Mouse (Mus musculus): ENCODE results near the gene Rbsn.

Gene Rbsn

GRCm38 (mm10) chr6:92241178-92241906, 26.6 kb upstream of the Rbsn start:
- H3K27me3 ChIP-seq (ENCODE audit: insufficient read depth, low read length) = 0 out of 2 replicates have a peak, but pooled peaks cover 3% of the 10 kb centered on the region
- H3K4me3 ChIP-seq (replicated peaks; ENCODE audit: low read length) = no peak overlapping the region
- no peaks in the 10 kb centered on the region for H3K9me3 ChIP-seq (ENCODE audit: low read length)
- peaks cover 54% of the 10 kb centered on the region for H3K4me1 ChIP-seq (replicated peaks; ENCODE audit: low read depth, low read length)
- H3K36me3 ChIP-seq (ENCODE audit: insufficient read depth, low read length) = peaks cover 24% of the 10 kb centered on the region
- no peak for TF ChIP-seq NANOG (IDR thresholded peaks at IDR 0.05; ENCODE audit: borderline replicate concordance, low read length)
- no peak for TF ChIP-seq POU5F1 (IDR thresholded peaks at IDR 0.05; ENCODE audit: borderline replicate concordance, low read length)
- no peak for TF ChIP-seq CTCF (conservative IDR thresholded peaks at IDR 0.05; ENCODE audit: low read length)

- no peak overlapping the region for H3K4me3 ChIP-seq (replicated peaks; ENCODE audit: low read length)
- TF ChIP-seq POU5F1 (IDR thresholded peaks at IDR 0.05; ENCODE audit: borderline replicate concordance, low read length) (no peak), NANOG (IDR thresholded peaks at IDR 0.05; ENCODE audit: borderline replicate concordance, low read length) (no peak), CTCF (conservative IDR thresholded peaks at IDR 0.05; ENCODE audit: low read length) (no peak)
- H3K27me3 ChIP-seq (ENCODE audit: insufficient read depth, low read length) = no peaks in the 10 kb centered on the region
- no peaks in the 10 kb centered on the region for H3K36me3 ChIP-seq (ENCODE audit: insufficient read depth, low read length)
- no peaks in the 10 kb centered on the region for H3K9me3 ChIP-seq (ENCODE audit: low read length)
- peaks cover 13% of the 10 kb centered on the region for H3K4me1 ChIP-seq (replicated peaks; ENCODE audit: low read depth, low read length)
Measured at GRCm38 (mm10) chr6:92235036-92235435, 20.3 kb upstream of the Rbsn start.

GRCm38 (mm10) chr6:92231762-92232161, 17.0 kb upstream of the Rbsn start:
- H3K27me3 ChIP-seq (ENCODE audit: insufficient read depth, low read length) = no peaks in the 10 kb centered on the region
- no peak for TF ChIP-seq POU5F1 (IDR thresholded peaks at IDR 0.05; ENCODE audit: borderline replicate concordance, low read length)
- TF ChIP-seq NANOG (IDR thresholded peaks at IDR 0.05; ENCODE audit: borderline replicate concordance, low read length) = no peak
- no peak for TF ChIP-seq CTCF (conservative IDR thresholded peaks at IDR 0.05; ENCODE audit: low read length)
- no peaks in the 10 kb centered on the region for H3K36me3 ChIP-seq (ENCODE audit: insufficient read depth, low read length)
- H3K4me1 ChIP-seq (replicated peaks; ENCODE audit: low read depth, low read length) = peaks cover 27% of the 10 kb centered on the region
- no peak overlapping the region for H3K4me3 ChIP-seq (replicated peaks; ENCODE audit: low read length)
- no peaks in the 10 kb centered on the region for H3K9me3 ChIP-seq (ENCODE audit: low read length)

DNA sequence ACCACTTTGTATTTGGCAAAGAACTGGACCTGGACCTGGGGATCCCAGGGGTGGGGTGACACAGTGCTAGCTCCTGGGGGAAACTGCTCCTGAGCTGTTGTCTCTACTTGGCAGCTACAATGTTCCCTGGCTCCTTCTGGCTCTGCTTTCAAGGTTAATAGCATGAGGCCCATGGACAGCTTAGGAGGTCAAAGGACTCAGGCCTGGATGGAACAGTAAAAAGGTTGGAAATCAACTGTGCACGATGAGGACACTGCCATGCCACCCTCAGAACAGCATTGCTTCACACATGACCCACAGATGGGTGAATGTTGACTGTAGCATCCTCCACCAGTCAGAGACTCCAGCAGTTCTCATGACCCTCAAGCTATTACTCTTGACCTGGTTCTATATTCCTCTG, 16.6 kb upstream of the Rbsn start:
- Histone ChIP-seq H3K4me1 (replicated peaks; ENCODE audit: low read depth, low read length) (peaks cover 27% of the 10 kb centered on the region), H3K27me3 (ENCODE audit: insufficient read depth, low read length) (no peaks in the 10 kb centered on the region), H3K9me3 (ENCODE audit: low read length) (no peaks in the 10 kb centered on the region), H3K36me3 (ENCODE audit: insufficient read depth, low read length) (no peaks in the 10 kb centered on the region), H3K4me3 (replicated peaks; ENCODE audit: low read length) (no peak overlapping the region)
- no peak for TF ChIP-seq POU5F1 (IDR thresholded peaks at IDR 0.05; ENCODE audit: borderline replicate concordance, low read length)
- TF ChIP-seq CTCF (conservative IDR thresholded peaks at IDR 0.05; ENCODE audit: low read length) = no peak
- no peak for TF ChIP-seq NANOG (IDR thresholded peaks at IDR 0.05; ENCODE audit: borderline replicate concordance, low read length)

DNA sequence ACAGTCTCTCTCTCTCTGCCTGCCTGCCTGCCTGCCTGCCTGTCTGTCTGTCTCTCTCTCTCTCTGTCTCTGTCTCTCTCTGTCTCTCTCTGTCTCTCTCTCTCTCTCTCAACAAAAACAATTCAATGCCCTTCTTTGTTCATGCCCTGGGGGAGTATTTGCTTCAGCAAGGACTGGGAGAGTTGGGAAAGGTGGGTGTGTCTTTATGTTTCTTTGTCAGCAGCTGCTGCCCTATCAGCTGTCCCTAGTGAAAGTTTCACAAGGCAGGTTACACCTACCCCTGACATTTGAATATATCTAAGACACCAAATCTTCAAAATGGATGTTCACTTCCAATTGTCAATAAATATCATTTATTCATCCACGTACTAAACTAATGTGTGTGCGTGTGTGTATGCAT, 14.9 kb upstream of the Rbsn start:
- TF ChIP-seq CTCF (conservative IDR thresholded peaks at IDR 0.05; ENCODE audit: low read length) (no peak), POU5F1 (IDR thresholded peaks at IDR 0.05; ENCODE audit: borderline replicate concordance, low read length) (no peak), NANOG (IDR thresholded peaks at IDR 0.05; ENCODE audit: borderline replicate concordance, low read length) (no peak)

DNA sequence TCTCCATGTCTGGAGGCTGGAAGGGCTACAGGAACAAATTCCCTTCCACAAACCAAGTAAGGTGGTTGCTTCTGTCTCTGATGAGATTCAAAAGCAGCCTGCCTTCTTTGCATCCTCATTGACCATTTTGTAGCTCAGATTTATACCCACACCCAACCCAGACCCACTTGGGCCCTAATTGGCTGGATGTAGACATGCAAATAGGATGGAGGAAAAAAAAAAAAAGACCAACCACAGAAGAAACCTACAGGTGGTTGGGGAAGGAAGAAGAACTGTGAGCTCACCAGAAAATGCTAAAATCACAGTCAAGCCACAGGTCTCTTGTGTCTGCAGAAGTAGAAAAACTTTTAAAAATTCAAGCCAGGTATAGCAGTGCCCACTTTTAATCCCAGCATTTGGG, 14.4 kb upstream of the Rbsn start:
- Histone ChIP-seq H3K36me3 (ENCODE audit: insufficient read depth, low read length) (no peaks in the 10 kb centered on the region), H3K27me3 (ENCODE audit: insufficient read depth, low read length) (no peaks in the 10 kb centered on the region), H3K4me1 (replicated peaks; ENCODE audit: low read depth, low read length) (peaks cover 27% of the 10 kb centered on the region), H3K4me3 (replicated peaks; ENCODE audit: low read length) (no peak overlapping the region), H3K9me3 (ENCODE audit: low read length) (no peaks in the 10 kb centered on the region)
- no peak for TF ChIP-seq POU5F1 (IDR thresholded peaks at IDR 0.05; ENCODE audit: borderline replicate concordance, low read length)
- TF ChIP-seq CTCF (conservative IDR thresholded peaks at IDR 0.05; ENCODE audit: low read length) = no peak
- no peak for TF ChIP-seq NANOG (IDR thresholded peaks at IDR 0.05; ENCODE audit: borderline replicate concordance, low read length)

More for the DNA sequence above, 14.9 kb upstream of the Rbsn start:
- Histone ChIP-seq H3K9me3 (ENCODE audit: low read length) (no peaks in the 10 kb centered on the region), H3K36me3 (ENCODE audit: insufficient read depth, low read length) (no peaks in the 10 kb centered on the region), H3K4me1 (replicated peaks; ENCODE audit: low read depth, low read length) (peaks cover 27% of the 10 kb centered on the region), H3K27me3 (ENCODE audit: insufficient read depth, low read length) (no peaks in the 10 kb centered on the region), H3K4me3 (replicated peaks; ENCODE audit: low read length) (no peak overlapping the region)

DNA sequence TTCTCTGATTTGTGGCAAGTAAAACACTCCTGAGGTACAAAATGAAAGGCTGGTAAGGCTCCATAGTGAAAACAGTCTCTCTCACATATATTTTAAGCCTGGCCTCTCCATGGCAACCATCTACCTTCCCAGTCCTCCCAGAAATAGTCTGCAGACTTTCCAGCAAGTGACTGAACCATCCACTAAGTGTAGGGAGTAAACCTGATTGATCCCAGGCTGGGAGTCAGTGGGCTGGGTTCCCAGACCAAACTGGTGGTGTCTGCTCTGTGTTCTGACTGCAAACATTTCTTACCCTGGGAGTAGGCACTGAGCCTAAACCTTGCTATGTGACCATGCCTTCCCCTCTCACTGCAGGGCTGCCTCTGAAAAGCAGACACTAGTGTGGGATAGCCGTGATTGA, 10.3 kb upstream of the Rbsn start:
- no peak overlapping the region for H3K4me3 ChIP-seq (replicated peaks; ENCODE audit: low read length)
- peaks cover 33% of the 10 kb centered on the region for H3K4me1 ChIP-seq (replicated peaks; ENCODE audit: low read depth, low read length)
- TF ChIP-seq CTCF (conservative IDR thresholded peaks at IDR 0.05; ENCODE audit: low read length) = no peak
- no peak for TF ChIP-seq NANOG (IDR thresholded peaks at IDR 0.05; ENCODE audit: borderline replicate concordance, low read length)
- no peak for TF ChIP-seq POU5F1 (IDR thresholded peaks at IDR 0.05; ENCODE audit: borderline replicate concordance, low read length)

GRCm38 (mm10) chr6:92222021-92222420, 7.3 kb upstream of the Rbsn start:
- Histone ChIP-seq H3K4me3 (replicated peaks; ENCODE audit: low read length) (no peak overlapping the region), H3K36me3 (ENCODE audit: insufficient read depth, low read length) (no peaks in the 10 kb centered on the region), H3K4me1 (replicated peaks; ENCODE audit: low read depth, low read length) (peaks cover 20% of the 10 kb centered on the region), H3K27me3 (ENCODE audit: insufficient read depth, low read length) (no peaks in the 10 kb centered on the region), H3K9me3 (ENCODE audit: low read length) (no peaks in the 10 kb centered on the region)
- no peak for TF ChIP-seq CTCF (conservative IDR thresholded peaks at IDR 0.05; ENCODE audit: low read length)
- TF ChIP-seq NANOG (IDR thresholded peaks at IDR 0.05; ENCODE audit: borderline replicate concordance, low read length) = no peak
- no peak for TF ChIP-seq POU5F1 (IDR thresholded peaks at IDR 0.05; ENCODE audit: borderline replicate concordance, low read length)

More for the DNA sequence above, 10.3 kb upstream of the Rbsn start:
- Histone ChIP-seq H3K36me3 (ENCODE audit: insufficient read depth, low read length) (no peaks in the 10 kb centered on the region), H3K27me3 (ENCODE audit: insufficient read depth, low read length) (no peaks in the 10 kb centered on the region), H3K9me3 (ENCODE audit: low read length) (no peaks in the 10 kb centered on the region)

DNA sequence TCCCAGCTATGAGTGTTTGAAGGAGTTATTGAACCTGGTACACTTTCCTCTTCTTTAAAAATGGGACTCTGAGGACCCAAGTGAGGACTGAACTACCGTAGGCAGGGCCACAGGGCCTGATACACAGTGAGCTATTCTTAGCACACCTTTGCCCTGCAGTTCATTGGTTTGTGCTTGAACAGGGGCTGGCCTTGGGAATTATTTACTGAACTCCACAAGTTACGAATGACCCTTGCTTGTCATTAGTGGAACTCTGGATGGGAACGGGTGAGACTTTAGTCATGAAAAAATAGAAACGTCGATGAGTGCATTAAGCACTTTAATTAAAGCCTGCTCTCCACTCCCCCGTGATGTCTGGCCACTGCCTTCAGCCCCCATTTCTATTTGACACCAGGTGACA, 6.9 kb upstream of the Rbsn start:
- Histone ChIP-seq H3K36me3 (ENCODE audit: insufficient read depth, low read length) (no peaks in the 10 kb centered on the region), H3K9me3 (ENCODE audit: low read length) (no peaks in the 10 kb centered on the region), H3K27me3 (ENCODE audit: insufficient read depth, low read length) (no peaks in the 10 kb centered on the region), H3K4me3 (replicated peaks; ENCODE audit: low read length) (no peak overlapping the region), H3K4me1 (replicated peaks; ENCODE audit: low read depth, low read length) (peaks cover 20% of the 10 kb centered on the region)
- TF ChIP-seq CTCF (conservative IDR thresholded peaks at IDR 0.05; ENCODE audit: low read length) (no peak), POU5F1 (IDR thresholded peaks at IDR 0.05; ENCODE audit: borderline replicate concordance, low read length) (no peak)
